Mouse (Mus musculus): ENCODE data around the gene Hipk2. TPM values are rescaled to one million over a fixed set of nuclear protein-coding genes. Genes with fewer than 3 reads are reported as not detected.
A peak's percentile ranks its signal among the peaks of the same experiment; 100 is the strongest.

Gene Hipk2
- total RNA-seq, 2 experiments from 2014 or later = 71.5 to 114 TPM

DNA sequence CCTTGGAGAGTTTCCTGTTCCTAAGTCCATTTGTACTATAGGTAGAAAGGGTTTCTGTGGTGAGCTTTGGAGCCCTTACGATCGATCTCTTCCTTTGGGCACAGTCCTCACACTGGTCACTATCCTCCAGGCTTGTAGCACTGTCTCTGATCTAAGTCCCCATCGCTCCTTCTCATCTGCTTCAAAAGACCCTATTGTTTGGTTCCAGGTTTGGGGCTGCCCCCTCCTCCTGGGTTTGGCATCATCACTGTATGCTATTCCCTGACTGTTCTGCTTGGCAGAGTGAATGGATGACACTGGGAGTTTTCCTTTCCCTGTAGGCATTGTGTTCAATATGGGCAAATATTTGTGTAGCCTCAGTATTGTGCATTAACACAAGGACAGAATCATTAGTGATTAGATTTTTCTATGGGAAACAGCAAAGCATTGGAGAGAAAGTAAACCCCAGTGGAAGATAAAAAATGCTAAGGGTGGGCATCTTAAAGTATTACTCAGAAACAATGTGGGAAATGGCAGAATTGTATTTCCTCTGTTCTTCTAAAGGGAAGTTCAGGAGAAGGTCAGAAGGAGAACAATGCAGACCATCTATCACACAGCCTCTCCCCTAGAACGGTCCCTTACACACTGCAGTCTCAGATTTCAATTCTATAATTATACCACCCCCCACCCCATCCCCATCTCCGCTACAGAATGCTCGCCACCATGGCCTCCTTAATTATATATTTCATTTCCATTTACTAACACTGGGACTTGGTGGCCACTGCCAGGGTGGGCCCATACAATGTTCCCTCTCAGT is 114.9 kb downstream of the Hipk2 start:
- intact Hi-C loops (cut with DNase I) = no loop called here
- DNase-seq = no peak

DNA sequence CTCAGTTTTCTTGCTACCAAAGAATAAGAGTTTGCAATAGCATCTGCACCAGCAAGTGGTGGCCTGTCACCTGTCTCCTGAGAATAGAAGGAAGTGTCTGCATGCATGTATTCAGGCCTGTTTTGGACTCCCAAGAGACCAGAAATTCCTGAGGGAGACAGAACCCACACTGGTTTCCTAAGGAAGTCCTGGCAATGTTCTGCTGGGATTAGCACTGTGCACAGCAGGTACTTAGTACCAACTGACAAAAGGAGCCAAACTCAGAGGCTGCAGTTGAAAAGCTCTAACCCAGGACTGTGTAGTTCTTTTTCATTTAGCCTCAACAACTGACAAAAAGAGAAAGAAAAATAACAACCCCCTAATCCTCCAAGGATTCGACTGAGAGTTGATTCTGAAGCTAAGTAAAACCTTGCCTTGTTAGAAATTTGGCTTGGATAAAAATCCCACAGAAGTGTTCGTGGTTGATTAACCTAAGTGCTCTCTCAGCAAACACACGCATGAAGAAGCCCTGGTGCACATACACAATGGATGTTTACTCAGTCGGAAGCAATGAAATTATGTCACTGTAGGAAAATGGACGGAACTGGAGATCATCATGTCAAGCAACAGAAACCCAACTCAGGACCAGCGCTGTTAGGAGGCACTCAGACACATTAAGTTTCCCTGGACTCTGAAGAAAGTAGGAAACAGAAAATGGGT is 115.9 kb downstream of the Hipk2 start:
- intact Hi-C loops (cut with DNase I) = no loop called here

DNA sequence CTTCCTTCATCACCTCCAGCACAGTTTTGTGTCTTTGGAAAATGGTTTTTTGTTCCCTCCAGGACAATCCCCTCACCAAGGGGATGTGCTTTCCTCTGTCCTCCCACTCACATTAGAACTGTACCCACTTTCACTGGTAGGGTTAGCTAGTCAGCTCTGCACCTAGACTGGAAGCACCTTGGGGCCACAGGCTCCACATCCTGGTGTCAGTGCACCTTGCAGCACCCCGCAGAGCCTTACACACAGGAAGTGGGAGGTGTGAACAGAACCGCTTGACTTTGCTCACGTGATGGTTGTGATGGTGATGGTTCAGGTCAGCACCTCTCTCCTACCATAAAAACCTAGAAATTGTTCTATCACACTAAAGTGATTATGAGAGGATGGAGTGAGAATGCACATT is 116.8 kb downstream of the Hipk2 start:
- no peak for DNase-seq
- intact Hi-C loops (cut with DNase I) = no loop called here

More for the DNA sequence above, 115.9 kb downstream of the Hipk2 start:
- no peak for DNase-seq

DNA sequence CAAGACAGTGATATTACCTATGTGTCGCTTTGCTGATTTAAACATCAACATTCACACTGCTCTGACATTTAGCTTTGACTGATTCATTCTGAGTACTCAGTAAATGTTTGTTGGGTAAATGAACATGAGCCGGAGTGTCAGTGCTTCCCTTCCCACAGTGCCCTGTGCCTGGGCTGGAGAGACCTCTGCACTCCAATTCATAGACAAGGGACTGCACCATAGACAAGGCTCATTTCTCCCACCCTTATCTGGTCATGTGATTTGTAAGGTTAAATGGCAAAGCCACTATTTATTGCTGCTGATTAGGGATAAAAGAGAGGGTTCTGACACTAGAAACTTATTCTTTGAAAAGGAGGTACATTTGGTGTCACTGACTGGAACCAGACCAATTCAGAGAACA is 118.4 kb downstream of the Hipk2 start:
- no peak for DNase-seq
- intact Hi-C loops (cut with DNase I) = no loop called here

DNA sequence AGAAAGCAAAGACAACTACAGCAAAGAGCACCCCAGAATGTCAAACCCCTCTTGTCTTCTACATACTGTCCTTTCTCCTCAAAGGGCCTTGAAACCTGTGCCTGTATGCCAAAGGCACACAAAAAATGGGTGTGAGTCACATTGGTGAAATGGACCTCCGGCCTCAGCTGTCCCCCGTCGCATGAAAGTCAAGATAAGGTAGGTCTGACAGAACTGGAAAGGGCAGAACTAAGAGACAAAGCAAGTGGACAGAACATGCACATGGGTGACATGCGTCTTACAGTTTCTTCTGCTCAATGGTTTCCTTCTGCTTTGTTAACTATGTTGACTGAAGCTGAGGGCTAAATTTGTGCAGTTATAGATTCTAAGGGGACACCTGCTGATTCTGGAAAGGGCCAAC is 119.0 kb downstream of the Hipk2 start:
- intact Hi-C loops (cut with DNase I) = no loop called here
- DNase-seq = no peak

DNA sequence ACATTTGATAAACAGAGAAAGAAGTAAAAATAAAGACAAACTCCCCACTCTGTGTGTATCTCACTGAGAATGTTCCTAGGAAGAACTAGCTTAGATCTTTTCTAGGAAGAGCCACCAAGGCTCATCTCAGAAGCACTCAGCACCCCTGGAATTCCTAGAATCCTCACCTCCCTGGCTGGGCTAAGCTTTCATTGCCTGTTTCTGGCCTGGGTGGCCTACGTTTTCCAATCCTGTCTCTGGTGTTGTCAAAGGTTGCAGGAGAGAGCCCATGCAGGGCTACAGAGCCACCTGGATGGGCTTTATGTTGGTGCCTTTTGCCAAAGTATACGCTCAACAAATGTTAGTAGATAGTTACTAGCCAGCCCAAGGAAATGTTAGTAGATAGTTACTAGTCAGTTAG is 120.0 kb downstream of the Hipk2 start:
- DNase-seq = no peak
- intact Hi-C loops (cut with DNase I) = no loop called here

DNA sequence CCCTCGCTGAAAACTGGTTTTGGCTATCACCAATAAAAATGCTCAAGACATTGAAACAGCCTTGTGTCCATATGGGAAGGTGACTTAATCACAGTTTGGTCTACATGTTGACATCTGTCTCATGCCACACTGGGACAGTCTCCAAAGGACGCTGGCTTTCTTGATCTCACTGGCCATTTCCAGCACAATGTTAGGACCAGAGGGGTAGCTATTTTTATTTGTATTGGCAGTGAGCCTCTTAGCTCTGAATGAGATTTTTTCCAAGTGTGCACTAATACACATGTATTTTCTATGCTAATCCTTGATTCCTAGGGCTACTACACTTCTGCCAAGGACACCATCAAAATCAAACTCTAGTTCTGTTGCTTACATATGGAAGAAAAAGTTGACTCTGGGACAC is 120.8 kb downstream of the Hipk2 start:
- intact Hi-C loops (cut with DNase I) = no loop called here
- no peak for DNase-seq

DNA sequence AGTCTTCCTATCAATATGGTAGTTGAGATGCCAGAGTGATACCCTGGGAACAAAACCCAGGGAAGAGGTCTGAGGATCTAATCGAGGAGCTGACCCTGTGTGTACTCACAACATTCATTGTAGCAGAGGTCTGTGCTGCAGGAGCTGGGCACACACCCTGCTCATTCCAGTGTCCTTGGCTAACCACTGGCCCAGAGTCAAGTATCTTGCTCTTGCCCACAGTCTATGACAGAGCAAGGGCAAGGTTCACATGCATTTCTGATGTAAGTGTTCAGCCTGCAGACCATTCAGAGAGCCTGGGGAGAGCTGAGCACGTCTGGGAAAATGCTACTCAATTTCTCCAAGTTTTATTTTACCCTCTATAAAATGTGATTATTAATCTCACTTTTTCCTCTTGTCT is 122.2 kb downstream of the Hipk2 start:
- no peak for DNase-seq
- intact Hi-C loops (cut with DNase I) = no loop called here

DNA sequence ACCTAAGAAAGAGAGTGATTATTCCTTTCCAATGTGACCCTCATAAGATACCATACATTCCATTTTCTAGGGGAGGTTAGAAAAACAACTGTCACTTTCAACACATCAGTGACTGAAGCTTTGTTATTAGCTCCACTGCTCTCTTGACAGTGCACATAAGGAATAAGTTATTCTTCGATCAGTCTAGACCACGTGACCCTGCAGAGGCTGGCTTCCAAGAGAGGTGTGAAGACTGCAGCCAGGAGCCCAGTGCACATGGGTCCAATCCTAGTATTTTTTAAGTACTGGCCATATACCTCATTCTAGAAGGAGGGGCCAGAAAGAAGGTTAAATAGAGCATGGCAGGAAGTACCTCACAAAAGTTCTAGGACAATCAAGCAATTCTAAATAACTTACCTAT is 122.9 kb downstream of the Hipk2 start:
- DNase-seq = no peak
- intact Hi-C loops (cut with DNase I) = no loop called here

DNA sequence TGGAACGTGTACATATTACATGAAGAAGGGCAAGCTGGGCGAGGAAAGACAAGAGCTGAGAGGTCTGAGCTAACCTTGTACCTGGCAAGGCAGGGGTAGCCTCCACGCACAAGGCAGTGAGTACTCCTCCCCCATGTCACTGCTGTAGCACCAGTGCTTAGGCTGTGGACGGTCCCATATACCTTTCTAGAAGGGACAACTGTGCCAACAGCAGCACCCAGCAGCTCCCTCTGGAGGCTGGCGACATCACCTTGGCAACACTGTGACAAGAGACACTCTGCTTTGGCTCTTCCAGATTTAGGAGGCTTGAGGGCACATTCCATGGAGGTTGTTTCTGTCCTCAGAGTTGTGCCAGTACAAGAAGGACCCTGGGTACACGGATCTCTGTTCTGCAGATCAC is 123.5 kb downstream of the Hipk2 start:
- intact Hi-C loops (cut with DNase I) = no loop called here

DNA sequence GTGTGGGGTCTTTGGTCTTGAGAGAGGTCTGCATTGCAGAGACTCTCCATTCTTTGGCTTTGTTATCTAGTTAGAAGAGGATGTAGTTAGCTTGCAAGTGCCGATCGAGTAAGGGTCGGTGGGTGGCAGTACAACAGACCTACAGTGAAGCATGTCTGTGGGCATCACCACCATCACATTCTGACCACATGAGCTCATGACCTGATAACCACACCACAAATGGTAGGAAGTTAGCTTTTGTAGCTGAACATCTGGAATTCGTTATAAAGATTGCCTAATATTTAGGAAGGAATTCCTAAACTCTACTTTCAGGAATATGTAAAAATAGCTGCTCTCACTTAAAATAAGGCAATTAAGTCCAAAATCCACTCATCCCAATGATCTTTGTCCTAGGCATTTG is 127.9 kb downstream of the Hipk2 start:
- no peak for DNase-seq
- intact Hi-C loops (cut with DNase I) = no loop called here

More for the DNA sequence above, 123.5 kb downstream of the Hipk2 start:
- DNase-seq = peak in 1 of 2 experiments; percentile 12

DNA sequence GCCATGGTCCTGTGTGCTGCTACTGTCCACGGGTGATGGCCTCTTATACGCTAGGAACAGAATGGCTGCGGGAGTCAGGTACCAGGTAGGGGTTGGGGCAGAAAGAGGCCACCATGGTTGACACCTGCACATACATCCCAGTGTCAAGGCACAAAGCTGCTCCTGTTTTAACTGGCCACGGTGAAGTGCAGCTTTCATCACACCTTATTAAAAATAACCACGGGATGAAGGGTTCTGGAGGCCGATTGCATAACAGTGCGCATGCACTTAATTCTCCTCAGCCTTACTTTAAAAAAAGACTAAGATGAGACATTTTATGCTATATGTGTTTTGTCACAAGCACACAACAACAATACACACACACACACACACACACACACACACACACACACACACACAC is 132.6 kb downstream of the Hipk2 start:
- intact Hi-C loops (cut with DNase I) = no loop called here
- no peak for DNase-seq

DNA sequence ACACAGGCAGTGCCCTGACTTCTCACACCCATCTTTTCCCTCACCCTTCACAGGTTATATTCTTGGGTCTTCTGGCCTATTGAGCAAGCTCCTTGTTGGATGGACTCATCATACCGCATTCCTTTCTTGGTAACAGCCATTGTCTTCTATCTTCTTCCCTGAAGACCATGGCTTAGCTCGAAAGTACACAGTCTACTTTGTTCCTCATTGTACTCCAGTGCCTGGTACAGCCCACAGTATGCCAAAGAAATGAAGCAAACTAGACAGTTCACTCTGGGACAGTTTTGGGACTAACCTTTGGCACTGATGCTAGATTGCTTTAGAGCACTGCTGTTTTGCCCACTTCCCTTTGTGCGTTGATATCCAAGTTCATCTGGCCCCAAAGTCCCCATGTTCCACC is 133.5 kb downstream of the Hipk2 start:
- intact Hi-C loops (cut with DNase I) = no loop called here
- DNase-seq = no peak

DNA sequence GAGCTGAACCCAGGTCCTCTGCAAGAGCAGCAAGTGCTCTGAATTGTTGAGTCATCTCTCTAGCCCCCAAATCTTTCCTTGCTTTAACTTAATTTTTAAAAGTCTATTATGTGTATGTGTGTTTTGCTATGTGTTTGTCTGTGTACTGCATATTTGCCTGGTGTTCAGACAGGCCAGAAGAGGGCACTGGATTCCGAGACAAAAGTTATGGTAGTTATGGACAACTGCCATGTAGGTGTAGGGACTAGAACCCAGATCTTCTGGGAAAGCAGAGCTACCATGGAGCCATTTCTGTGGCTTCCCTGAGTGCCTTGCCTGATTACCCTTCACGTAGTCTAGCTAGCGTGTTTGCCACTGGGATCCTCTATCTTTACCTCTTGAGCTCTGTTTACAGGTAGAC is 134.9 kb downstream of the Hipk2 start:
- intact Hi-C loops (cut with DNase I) = no loop called here
- no peak for DNase-seq

DNA sequence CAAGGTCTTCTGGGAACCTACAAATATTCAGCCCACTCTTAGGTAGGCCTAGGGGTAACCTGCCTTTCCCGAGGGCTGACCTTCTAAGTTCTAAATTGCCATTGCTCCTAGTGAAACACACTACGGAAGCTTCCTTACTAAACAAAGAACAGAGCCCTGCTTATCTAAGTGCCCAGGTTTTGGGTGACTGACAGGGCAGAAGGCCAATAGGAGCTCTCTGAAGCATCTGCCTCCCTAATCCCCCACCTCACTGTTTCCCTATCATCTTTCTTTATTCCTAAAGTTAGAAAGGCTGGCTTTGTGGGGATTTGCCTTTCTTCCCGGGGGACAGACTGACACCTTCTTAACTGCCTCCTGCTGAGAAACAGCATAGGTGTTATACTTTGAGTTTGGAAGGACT is 136.7 kb downstream of the Hipk2 start:
- no peak for DNase-seq
- intact Hi-C loops (cut with DNase I) = loop anchor here (5.0 kb wide), 1 partner anchor 328 kb away; no protein-coding TSS in a partner anchor

DNA sequence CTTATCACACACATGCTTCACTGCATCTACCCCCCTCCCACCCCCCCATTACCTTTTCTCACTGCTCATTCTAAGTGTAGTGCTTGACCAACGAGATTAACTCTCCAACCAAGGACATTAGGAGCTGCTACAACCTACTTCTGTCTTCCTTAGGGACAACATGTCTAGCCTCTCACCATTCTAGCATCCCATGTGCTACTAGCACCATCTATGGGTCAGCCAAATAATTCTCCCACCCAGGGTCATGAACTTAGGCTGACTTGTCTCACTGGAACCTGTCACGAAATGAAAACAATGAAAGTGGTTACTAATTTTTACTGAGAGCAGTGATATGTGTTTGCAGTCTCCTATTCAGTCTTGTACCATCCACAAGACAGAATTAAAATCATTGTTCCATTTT is 138.2 kb downstream of the Hipk2 start:
- DNase-seq = no peak
- intact Hi-C loops (cut with DNase I) = loop anchor here (2.0 to 5.0 kb wide), 2 partner anchors 173 to 330 kb away; no protein-coding TSS in a partner anchor

DNA sequence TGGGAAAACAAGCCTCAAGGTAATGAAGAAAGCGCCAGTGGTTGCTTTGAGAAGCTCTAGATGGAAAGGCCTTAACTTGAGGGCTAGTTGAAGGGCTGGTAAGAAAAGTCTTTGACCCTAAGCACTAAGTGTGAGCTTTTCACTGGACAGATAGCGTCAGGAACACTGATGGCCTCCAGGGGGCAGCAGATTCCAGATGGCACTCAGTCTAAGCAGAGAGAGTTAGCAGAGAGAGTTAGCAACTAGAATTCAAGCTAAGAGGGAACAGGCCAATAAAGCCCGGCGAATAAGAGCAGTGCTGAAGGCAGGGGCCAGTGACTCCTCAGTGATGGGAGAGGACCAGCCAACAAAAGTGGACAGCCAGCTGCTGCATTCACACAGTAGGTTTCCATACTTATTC is 139.7 kb downstream of the Hipk2 start:
- intact Hi-C loops (cut with DNase I) = loop anchor here (2.0 to 5.0 kb wide), 2 partner anchors 175 to 331 kb away; no protein-coding TSS in a partner anchor
- peak; percentile 73 to 75 for DNase-seq

DNA sequence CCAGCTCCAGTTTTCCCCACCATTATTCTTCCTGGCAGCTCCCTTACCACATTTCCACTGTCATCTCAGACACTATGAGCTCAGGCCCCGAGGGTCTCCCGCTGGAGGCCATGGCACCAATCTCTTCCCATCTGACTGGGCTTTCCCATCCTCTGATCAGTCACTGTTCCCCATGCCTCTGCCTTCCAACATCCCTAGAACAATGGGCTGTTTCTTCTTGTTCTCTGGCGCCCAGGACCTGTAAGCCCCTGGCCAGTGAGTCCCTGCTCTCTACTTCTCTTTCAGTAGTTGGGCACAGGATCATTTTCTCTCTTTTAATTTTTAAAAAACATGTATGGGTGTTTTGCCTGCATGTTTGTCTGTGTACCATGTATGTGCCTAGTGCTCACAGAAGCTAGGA is 143.3 kb downstream of the Hipk2 start:
- DNase-seq = no peak
- intact Hi-C loops (cut with DNase I) = no loop called here

DNA sequence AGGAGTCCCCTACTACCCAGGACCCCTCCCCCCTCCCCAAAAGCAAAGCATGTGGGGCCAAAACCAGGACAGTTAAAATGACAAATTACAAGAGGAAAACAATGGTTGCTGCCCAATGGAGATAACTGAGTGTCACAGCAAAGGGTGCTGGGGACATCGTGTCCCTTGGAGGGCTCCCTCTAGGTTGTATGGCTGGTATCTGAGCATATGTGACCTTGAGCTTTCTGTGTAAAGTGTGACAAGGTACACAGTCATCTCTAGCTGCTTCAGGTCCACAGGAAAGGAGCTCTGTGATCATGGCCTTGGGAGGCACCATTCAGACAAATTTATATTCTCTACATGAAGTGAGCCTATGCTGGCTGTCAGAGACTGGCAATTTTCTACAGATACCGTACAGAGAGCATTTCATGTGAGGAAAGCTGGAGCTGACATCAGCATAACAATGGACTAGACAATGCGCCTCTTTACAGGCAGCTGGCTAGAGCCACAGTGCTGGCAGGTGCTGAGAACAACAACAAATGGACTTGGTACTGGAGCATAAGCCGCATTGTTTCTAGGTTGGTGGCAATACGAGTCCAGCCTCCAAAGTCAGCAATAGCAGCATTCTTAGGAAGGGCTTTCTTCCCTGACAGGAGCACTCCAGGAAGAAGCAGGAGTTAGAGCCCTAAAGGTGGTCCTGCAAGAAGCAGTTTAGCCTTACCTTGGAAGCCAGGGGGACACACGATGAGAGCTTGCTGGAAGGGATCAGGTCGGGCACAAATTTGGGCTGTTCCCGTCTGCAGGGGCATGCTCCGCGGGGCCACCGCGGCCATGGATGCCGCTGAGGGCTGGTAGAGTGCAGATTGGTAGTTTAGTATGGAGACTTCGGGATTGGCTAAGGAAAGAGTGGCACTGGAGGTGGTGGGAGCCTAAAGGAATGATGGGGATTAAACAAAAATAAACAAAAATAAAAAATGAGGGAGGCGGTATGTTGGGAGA is 145.5 kb downstream of the Hipk2 start:
- intact Hi-C loops (cut with DNase I) = no loop called here
- no peak for DNase-seq

DNA sequence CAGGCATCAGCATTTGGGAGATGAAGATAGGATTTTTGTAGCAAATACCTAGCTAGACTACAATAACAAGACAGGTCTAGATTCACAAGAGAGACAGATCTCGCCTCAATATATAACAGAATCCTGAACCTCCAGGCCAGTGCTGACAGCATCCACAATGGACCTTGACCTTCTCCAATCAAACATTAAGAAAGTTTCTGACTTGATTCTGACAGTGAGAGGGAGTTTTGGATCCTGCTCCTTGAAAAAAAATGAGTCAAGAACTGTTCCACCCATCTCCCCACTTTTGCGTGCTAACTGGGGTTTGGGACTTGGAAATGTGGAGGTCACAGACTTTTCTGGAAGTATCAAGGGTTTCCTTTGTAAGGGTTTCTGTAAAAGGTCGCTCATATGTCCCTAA is 150.4 kb downstream of the Hipk2 start:
- DNase-seq = no peak

DNA sequence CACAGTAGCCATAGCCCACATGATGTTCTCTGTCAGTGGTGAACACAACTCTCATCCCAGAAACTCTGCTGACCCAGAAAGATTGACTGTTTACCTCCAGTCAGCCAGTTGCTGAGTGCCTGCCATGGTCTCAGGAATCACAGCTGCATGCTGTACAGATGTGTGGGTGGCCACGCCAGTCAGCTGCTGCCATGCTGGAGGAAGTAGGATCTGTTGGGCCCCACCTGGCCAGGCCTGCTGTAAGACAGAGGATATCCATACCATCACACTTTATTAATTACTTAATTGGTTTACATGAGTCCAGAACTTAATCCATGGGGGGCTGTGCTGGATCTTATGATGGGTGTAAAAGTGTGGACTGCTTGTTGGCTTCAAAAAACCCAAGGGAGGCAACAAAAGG is 154.6 kb downstream of the Hipk2 start:
- intact Hi-C loops (cut with DNase I) = no loop called here

More for the DNA sequence above, 150.4 kb downstream of the Hipk2 start:
- intact Hi-C loops (cut with DNase I) = no loop called here

More for the DNA sequence above, 154.6 kb downstream of the Hipk2 start:
- no peak for DNase-seq
